Mouse (Mus musculus): ENCODE results near the gene Nme4. TPM values are rescaled to one million over a fixed set of nuclear protein-coding genes. Genes with fewer than 3 reads are reported as not detected.

The Nme4 gene
- total and polyA plus RNA-seq, 3 experiments = 0.46 to 0.56 (median 0.47) TPM

DNA sequence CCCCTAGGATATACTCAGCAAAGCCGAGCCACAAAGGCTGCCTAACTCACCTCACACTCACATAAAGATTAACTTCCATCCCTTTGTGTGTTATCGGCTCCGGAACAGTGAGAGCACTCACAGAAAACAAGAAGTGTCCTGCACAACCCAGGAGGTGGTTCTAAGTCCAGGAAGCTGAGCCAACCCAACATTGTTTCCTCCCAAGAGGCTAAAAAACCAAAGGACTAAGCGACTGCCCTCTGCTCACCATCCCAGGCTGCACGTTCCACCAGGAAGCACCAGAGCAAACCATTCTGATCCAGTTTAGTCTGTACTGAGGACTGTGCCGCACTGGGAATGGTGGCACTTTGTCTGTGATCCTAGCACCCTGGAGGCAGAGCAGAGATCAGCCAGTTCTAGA, 30.5 kb downstream of the Nme4 start:
- H3K9me3 ChIP-seq (replicated peaks; ENCODE audit: low read length) = peaks cover 5% of the 10 kb centered on the region
- no peak overlapping the region for H3K27ac ChIP-seq (ENCODE audit: insufficient read depth, low read depth)
- TF ChIP-seq TBP (conservative IDR thresholded peaks at IDR 0.05; ENCODE audit: low read depth, low read length) (no peak), GABPA (IDR thresholded peaks at IDR 0.05; ENCODE audit: insufficient replicate concordance, low read depth, low read length) (no peak), CHD2 (IDR thresholded peaks at IDR 0.05; ENCODE audit: low read length) (no peak), ZC3H11A (IDR thresholded peaks at IDR 0.05; ENCODE audit: low read depth, low read length) (no peak), ZMIZ1 (IDR thresholded peaks at IDR 0.05; ENCODE audit: low read depth, low read length) (no peak), NELFE (IDR thresholded peaks at IDR 0.05; ENCODE audit: low read depth, low read length) (no peak), ZNF384 (IDR thresholded peaks at IDR 0.05; ENCODE audit: low read depth, low read length) (no peak), TCF12 (IDR thresholded peaks at IDR 0.05; ENCODE audit: low read depth, low read length) (no peak), JUND (conservative IDR thresholded peaks at IDR 0.05; ENCODE audit: low read depth, low read length) (no peak), CHD1 (IDR thresholded peaks at IDR 0.05; ENCODE audit: low read depth, low read length) (no peak), ETS1 (conservative IDR thresholded peaks at IDR 0.05; ENCODE audit: low read depth, low read length) (no peak), UBTF (IDR thresholded peaks at IDR 0.05; ENCODE audit: low read depth, low read length) (no peak), ELF1 (IDR thresholded peaks at IDR 0.05; ENCODE audit: low read depth, low read length) (no peak), POLR2A (IDR thresholded peaks at IDR 0.05; ENCODE audit: low read depth, low read length) (no peak), POLR2AphosphoS2 (IDR thresholded peaks at IDR 0.05; ENCODE audit: low read depth, low read length) (no peak)
- H3K27me3 ChIP-seq (replicated peaks) = no peaks in the 10 kb centered on the region
- no peak overlapping the region for H3K4me2 ChIP-seq (ENCODE audit: insufficient read depth, low read depth, poor library complexity, severe bottlenecking)
- no peak overlapping the region for H3K9ac ChIP-seq (ENCODE audit: insufficient read depth, low read depth)
- peaks cover 21 to 45% of the 10 kb centered on the region in 2 experiments for H3K4me1 ChIP-seq (ENCODE audit: control insufficient read depth in 1 of 2, insufficient read depth in 2 of 2)
- dilution Hi-C loops (cut with MboI; ENCODE audit: extremely low pct_ligation_motif_present, extremely low pct_unique_long_range_greater_than_20kb, low sequenced_read_pairs) = no loop called here
- no peak for DNase-seq (ENCODE audit: extremely low read depth)
- no peaks in the 10 kb centered on the region; the same call in none of the 2 replicates for H3K79me2 ChIP-seq (replicated peaks; ENCODE audit: control insufficient read depth, extremely low read depth, insufficient read depth, poor library complexity, severe bottlenecking)
- H3K36me3 ChIP-seq (replicated peaks in 1 of 2; ENCODE audit: control insufficient read depth in 1 of 2, insufficient read depth in 1 of 2, low read length in 1 of 2) = peaks cover 0 to 55% of the 10 kb centered on the region in 2 experiments
- in situ Hi-C loops (cut with MboI; ENCODE audit: low pct_ligation_motif_present, low pct_unique_long_range_greater_than_20kb, low sequenced_read_pairs) = no loop called here
- no peak overlapping the region for H3K4me3 ChIP-seq (replicated peaks in 1 of 3; ENCODE audit: low read depth in 2 of 3, low read length in 2 of 3, poor library complexity in 1 of 3)

- H3K27ac ChIP-seq (ENCODE audit: insufficient read depth, low read depth) = no peak overlapping the region
- no peaks in the 10 kb centered on the region for H3K9me3 ChIP-seq (replicated peaks; ENCODE audit: low read length)
- peaks cover 3 to 64% of the 10 kb centered on the region in 2 experiments for H3K36me3 ChIP-seq (replicated peaks in 1 of 2; ENCODE audit: control insufficient read depth in 1 of 2, insufficient read depth in 1 of 2, low read length in 1 of 2)
- dilution Hi-C loops (cut with MboI; ENCODE audit: extremely low pct_ligation_motif_present, extremely low pct_unique_long_range_greater_than_20kb, low sequenced_read_pairs) = no loop called here
- H3K4me2 ChIP-seq (ENCODE audit: insufficient read depth, low read depth, poor library complexity, severe bottlenecking) = no peak overlapping the region
- no peaks in the 10 kb centered on the region; the same call in 1 of the 2 replicates for H3K79me2 ChIP-seq (replicated peaks; ENCODE audit: control insufficient read depth, extremely low read depth, insufficient read depth, poor library complexity, severe bottlenecking)
- TF ChIP-seq SMC3 (IDR thresholded peaks at IDR 0.05; ENCODE audit: low read depth, low read length) (no peak), CHD2 (IDR thresholded peaks at IDR 0.05; ENCODE audit: low read length) (no peak), RCOR1 (conservative IDR thresholded peaks at IDR 0.05; ENCODE audit: low read depth, low read length) (no peak), NRF1 (IDR thresholded peaks at IDR 0.05; ENCODE audit: low read depth, low read length) (no peak), JUND (conservative IDR thresholded peaks at IDR 0.05; ENCODE audit: low read depth, low read length) (no peak), ETS1 (conservative IDR thresholded peaks at IDR 0.05; ENCODE audit: low read depth, low read length) (no peak), POLR2A (IDR thresholded peaks at IDR 0.05; ENCODE audit: low read depth, low read length) (no peak), UBTF (IDR thresholded peaks at IDR 0.05; ENCODE audit: low read depth, low read length) (no peak), ZMIZ1 (IDR thresholded peaks at IDR 0.05; ENCODE audit: low read depth, low read length) (no peak), KAT2A (IDR thresholded peaks at IDR 0.05; ENCODE audit: insufficient replicate concordance, low read length) (no peak), CTCF (conservative IDR thresholded peaks at IDR 0.05 in 1 of 2, IDR thresholded peaks at IDR 0.05 in 1 of 2; ENCODE audit: low read depth in 2 of 2, low read length in 2 of 2) (no peak), ZNF384 (IDR thresholded peaks at IDR 0.05; ENCODE audit: low read depth, low read length) (no peak), ZC3H11A (IDR thresholded peaks at IDR 0.05; ENCODE audit: low read depth, low read length) (no peak), TBP (conservative IDR thresholded peaks at IDR 0.05; ENCODE audit: low read depth, low read length) (no peak), E2F4 (IDR thresholded peaks at IDR 0.05; ENCODE audit: insufficient replicate concordance, low read depth, low read length) (no peak), SIN3A (IDR thresholded peaks at IDR 0.05; ENCODE audit: low read length) (no peak), ELF1 (IDR thresholded peaks at IDR 0.05; ENCODE audit: low read depth, low read length) (no peak)
- in situ Hi-C loops (cut with MboI; ENCODE audit: low pct_ligation_motif_present, low pct_unique_long_range_greater_than_20kb, low sequenced_read_pairs) = no loop called here
- no peak overlapping the region for H3K4me3 ChIP-seq (replicated peaks in 1 of 3; ENCODE audit: low read depth in 2 of 3, low read length in 2 of 3, poor library complexity in 1 of 3)
- no peak overlapping the region for H3K9ac ChIP-seq (ENCODE audit: insufficient read depth, low read depth)
- H3K4me1 ChIP-seq (ENCODE audit: control insufficient read depth in 1 of 2, insufficient read depth in 2 of 2) = peaks cover 0 to 8% of the 10 kb centered on the region in 2 experiments; a peak in 1 of 4 replicates
- H3K27me3 ChIP-seq (replicated peaks) = no peaks in the 10 kb centered on the region
- no peak for DNase-seq (ENCODE audit: extremely low read depth)
These were observed 37.4 kb downstream of the Nme4 start for GRCm38 (mm10) chr17:26057787-26058567.

All from CH12.LX (cell line).